Mouse (Mus musculus) hindlimb bud, embryonic 11.5 days (tissue): ENCODE data around the gene Ces1e.

Experiments used
- DNase-seq: peaks from one replicate; pipeline ENCODE4 v3.0.0-alpha.2; 2012; ENCODE audit warnings: low read depth, low spot score; ENCODE audit errors: extremely low spot score

The Ces1e gene

DNA sequence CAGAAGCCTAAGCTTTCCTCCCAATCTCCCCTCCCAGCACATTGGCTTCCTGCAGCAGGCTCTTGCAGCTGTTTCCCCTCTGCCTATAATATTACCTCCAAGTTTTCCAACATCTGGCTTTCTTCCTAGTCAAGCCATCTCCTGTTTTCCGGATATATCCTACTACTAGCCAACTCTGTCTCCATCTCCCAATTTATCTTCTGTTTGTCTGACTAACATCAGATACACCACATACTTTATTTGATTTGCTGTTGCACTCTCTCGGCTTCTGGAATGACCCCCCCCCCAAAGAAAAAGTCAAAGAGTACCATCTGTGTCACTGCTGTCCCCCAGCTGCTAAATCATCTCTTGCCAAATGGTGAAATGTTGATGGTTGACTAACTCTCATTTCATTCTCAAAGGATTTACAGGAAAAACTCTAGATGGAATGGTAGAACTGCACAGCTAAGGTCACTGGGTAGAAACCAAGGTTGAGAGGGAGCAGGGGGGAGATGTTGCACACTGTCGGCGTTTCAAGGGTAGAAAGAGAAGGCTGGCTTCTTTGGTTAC lies 48.8 kb downstream of the Ces1e start:
- DNase-seq = no peak

DNA sequence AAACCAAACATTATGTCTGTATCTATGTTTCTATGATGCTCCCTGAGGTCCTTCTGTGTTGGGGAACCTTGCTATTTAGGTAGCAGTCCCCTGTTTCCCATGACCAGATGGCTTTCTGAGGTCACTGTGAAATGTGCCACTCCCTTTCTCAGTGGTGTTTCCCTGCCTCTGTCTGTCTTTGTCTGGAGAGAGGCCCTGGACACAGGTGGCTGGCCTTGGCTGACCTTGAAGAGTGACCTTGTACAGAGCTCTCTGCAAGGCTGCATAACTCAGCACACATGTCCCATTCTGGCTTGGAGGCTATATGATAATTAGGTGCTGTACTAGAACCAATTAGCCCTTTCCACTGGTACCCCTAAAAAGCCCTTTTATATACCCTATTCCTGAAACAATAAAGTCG lies 52.8 kb downstream of the Ces1e start:
- DNase-seq = no peak

DNA sequence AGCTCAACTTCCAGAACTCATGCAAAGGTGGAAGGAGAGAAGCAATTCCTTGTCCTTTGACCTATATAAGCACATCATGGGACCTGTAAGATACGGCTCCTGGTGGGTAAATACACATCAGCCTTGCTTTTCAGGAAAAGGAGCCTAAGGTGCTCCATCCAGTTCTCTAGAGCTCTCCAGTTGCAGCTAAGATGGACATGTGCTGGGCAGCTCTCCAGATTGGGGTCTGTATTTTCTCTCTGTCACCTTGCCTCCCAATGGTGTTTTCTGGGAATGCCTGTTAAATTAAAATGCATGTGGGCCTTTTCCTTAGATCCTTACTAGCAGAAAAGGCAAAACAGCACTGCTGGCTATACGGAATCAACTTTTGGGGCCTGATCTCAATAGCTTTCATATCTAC lies 54.9 kb downstream of the Ces1e start:
- no peak for DNase-seq

DNA sequence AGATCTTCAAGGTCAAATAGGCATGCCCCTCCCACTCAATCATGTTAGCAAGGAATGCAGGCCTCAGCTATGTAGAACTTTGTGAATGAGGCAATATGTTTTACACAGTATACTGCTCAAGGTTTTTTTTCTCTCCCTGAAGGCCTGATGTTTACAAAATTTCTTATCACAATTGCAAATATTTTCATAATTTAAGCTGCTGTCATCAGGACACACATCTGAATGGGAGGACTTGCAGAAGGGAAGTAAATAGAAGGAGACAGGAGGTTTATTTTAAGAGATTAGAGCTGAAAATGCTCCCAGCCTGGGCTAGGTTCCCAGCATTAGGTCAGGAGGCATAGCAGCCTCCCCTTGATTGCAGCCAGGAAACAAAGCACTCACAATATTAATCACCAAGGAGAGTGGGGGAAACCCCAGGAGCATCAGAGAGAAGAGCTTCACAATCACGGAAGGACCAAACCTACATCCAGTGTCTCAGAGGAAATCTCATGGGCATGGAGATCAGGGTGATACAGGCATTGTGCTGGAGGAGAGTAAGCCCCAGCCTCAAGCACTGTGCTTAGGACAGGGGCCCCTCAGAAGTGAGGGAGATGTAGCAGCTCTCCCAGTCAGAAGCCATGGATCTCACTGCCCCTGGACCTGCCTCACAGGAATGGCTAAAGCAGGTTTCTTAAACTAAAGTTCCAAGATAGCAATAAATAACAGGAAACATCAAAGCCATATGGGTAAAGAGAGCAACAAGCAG lies 57.4 kb downstream of the Ces1e start:
- no peak for DNase-seq

DNA sequence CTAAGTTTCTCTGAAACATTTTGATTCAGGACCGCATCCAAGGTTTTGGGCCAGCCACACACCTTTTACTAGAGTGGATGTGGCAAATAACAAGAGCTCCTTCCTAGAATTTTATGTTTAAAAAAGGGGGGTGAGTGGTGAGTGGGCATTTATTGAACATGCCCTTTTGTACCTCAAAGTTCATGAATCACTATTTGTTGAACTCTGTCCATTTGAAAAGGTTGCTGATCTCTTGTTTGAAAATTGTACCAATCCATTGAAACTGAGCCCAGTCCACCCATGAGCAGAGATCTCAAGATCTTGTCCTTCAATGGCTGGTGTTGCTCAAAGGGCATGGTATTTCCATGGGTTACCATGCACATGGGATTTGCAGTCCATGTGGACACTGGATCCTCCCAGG lies 66.1 kb downstream of the Ces1e start:
- DNase-seq = no peak

DNA sequence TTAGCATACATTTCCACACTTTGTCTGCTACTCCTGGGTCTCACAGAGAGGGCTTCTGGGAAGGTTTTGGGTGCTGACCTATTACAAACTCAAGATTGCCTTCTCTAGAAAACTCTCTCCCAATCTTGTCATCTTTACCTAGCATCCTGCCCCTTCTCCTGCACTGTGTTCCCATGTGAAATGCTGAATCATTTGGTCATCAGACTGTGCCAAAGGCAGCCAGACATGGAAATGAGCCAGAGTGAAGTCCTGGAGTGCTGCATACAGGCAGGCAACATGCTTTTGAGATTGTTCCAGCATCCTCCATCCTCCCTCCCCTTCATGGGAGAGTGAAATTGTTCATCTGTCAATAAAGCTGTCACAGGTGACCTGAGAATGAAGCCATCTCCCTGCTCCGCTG lies 78.0 kb downstream of the Ces1e start:
- no peak for DNase-seq
